Mouse (Mus musculus) activated CD4-positive, CD25-positive, alpha-beta regulatory T cell, adult 4 months (primary cell): ENCODE results near the gene Fgf9. TPM values are rescaled to one million over a fixed set of nuclear protein-coding genes. Genes with fewer than 3 reads are reported as not detected.

ENCODE experiments used
- ATAC-seq: one replicate; pipeline ENCODE4 v1.8.0; 2017
- polyA plus RNA-seq, 2 experiments: library from polyadenylated mRNA; unstranded; fragments of 100-300 nt; shearing (Covaris generic); gene quantifications; one replicate each; pipeline ENCODE4 v1.2.1; 2017

The Fgf9 gene
- under 1 TPM in 1 of 2 experiments, not detected in 1; 0.29 TPM for polyA plus RNA-seq

- ATAC-seq, result no peak
Measured at GRCm38 (mm10) chr14:58070481-58071119, at the start of gene Fgf9. TSS of gene Fgf9 (plus strand) at chr14:58070547.

GRCm38 (mm10) chr14:58034567-58034966 lies 35.8 kb upstream of the Fgf9 start:
- ATAC-seq, result no peak

GRCm38 (mm10) chr14:58036174-58036573 lies 34.2 kb upstream of the Fgf9 start:
- ATAC-seq, result no peak

- no peak for ATAC-seq
Measured at GRCm38 (mm10) chr14:58046639-58047284, 23.6 kb upstream of the Fgf9 start.

GRCm38 (mm10) chr14:58050691-58051090 lies 19.7 kb upstream of the Fgf9 start:
- no peak for ATAC-seq

GRCm38 (mm10) chr14:58067586-58067985 lies 2.8 kb upstream of the Fgf9 start:
- ATAC-seq, result no peak

- no peak for ATAC-seq
Measured at GRCm38 (mm10) chr14:58068641-58069040, 1.7 kb upstream of the Fgf9 start.

- no peak for ATAC-seq
Measured at GRCm38 (mm10) chr14:58069927-58070326, 420 bp upstream of the Fgf9 start.

GRCm38 (mm10) chr14:58071120-58071641 lies 834 bp downstream of the Fgf9 start:
- ATAC-seq, result no peak

GRCm38 (mm10) chr14:58071830-58072770 lies 1.8 kb downstream of the Fgf9 start:
- peak; percentile 73 for ATAC-seq

GRCm38 (mm10) chr14:58072771-58073501 lies 2.6 kb downstream of the Fgf9 start:
- no peak for ATAC-seq

- ATAC-seq, result no peak
Measured at GRCm38 (mm10) chr14:58073936-58074335, 3.6 kb downstream of the Fgf9 start.

GRCm38 (mm10) chr14:58074621-58075432 lies 4.5 kb downstream of the Fgf9 start:
- ATAC-seq, result no peak

GRCm38 (mm10) chr14:58075433-58076029 lies 5.2 kb downstream of the Fgf9 start:
- no peak for ATAC-seq

GRCm38 (mm10) chr14:58076030-58076521 lies 5.7 kb downstream of the Fgf9 start:
- no peak for ATAC-seq

- ATAC-seq, result no peak
Measured at GRCm38 (mm10) chr14:58076726-58077255, 6.4 kb downstream of the Fgf9 start.

GRCm38 (mm10) chr14:58079471-58079870 lies 9.1 kb downstream of the Fgf9 start:
- ATAC-seq, result no peak

- ATAC-seq, result no peak
Measured at GRCm38 (mm10) chr14:58081955-58082354, 11.6 kb downstream of the Fgf9 start.

GRCm38 (mm10) chr14:58084240-58084639 lies 13.9 kb downstream of the Fgf9 start:
- ATAC-seq, result no peak

- no peak for ATAC-seq
Measured at GRCm38 (mm10) chr14:58087326-58087725, 17.0 kb downstream of the Fgf9 start.
